Mouse (Mus musculus): ENCODE results near the gene Scgb1b15.
"Not testable (repeated sequence)": the region's sequence is repeated elsewhere in the genome, so short reads cannot be mapped to it uniquely, and the experiment has no call there.

The Scgb1b15 gene

GRCm38 (mm10) chr7:32836254-32836653 is at the start of gene Scgb1b15:
Scgb1b15 (plus strand) TSS chr7:32836554.
- not testable (repeated sequence) for DNase-seq (ENCODE audit: low spot score)

- not testable (repeated sequence) for DNase-seq (ENCODE audit: low spot score)
Measured at GRCm38 (mm10) chr7:32829562-32829961, 6.8 kb upstream of the Scgb1b15 start, which contains the start of gene Scgb2b15. Scgb2b15 (minus strand) TSS chr7:32829662.
